Mouse (Mus musculus): ENCODE results near the gene Paf1. TPM values are rescaled to one million over a fixed set of nuclear protein-coding genes. Genes with fewer than 3 reads are reported as not detected.

Paf1 gene
- polyA plus RNA-seq, 1 experiment from 2014 or later, result 96.1 TPM

- Histone ChIP-seq H3K4me2 (ENCODE audit: low read length) (no peak overlapping the region), H3K4me3 (ENCODE audit: low read depth, low read length) (no peak overlapping the region), H3K27ac (ENCODE audit: low read length) (no peak overlapping the region), H3K4me1 (ENCODE audit: control insufficient read depth, insufficient read depth, low read length) (peaks cover 7% of the 10 kb centered on the region), H3K36me3 (ENCODE audit: control insufficient read depth, insufficient read depth, low read length) (no peaks in the 10 kb centered on the region), H3K27me3 (ENCODE audit: control insufficient read depth, insufficient read depth, low read depth, low read length) (no peaks in the 10 kb centered on the region), H3K9ac (ENCODE audit: low read depth, low read length) (no peak overlapping the region), H3K9me3 (replicated peaks; ENCODE audit: control insufficient read depth, low read length, poor library complexity, severe bottlenecking) (no peaks in the 10 kb centered on the region)
- no peak for ATAC-seq
- 32% methylated on average over 4 of the region's 4 CpGs for WGBS
These were observed 49.9 kb downstream of the Paf1 start for GRCm38 (mm10) chr7:28442688-28443087.

GRCm38 (mm10) chr7:28444344-28444974 lies 51.7 kb downstream of the Paf1 start:
- H3K4me2 ChIP-seq (ENCODE audit: low read length), result no peak overlapping the region
- H3K4me3 ChIP-seq (ENCODE audit: low read depth, low read length), result no peak overlapping the region
- WGBS, result 88% methylated on average over 13 of the region's 13 CpGs
- no peaks in the 10 kb centered on the region for H3K36me3 ChIP-seq (ENCODE audit: control insufficient read depth, insufficient read depth, low read length)
- no peaks in the 10 kb centered on the region for H3K27me3 ChIP-seq (ENCODE audit: control insufficient read depth, insufficient read depth, low read depth, low read length)
- no peak for ATAC-seq
- no peak overlapping the region for H3K27ac ChIP-seq (ENCODE audit: low read length)
- peaks cover 7% of the 10 kb centered on the region for H3K4me1 ChIP-seq (ENCODE audit: control insufficient read depth, insufficient read depth, low read length)
- H3K9ac ChIP-seq (ENCODE audit: low read depth, low read length), result no peak overlapping the region
- no peaks in the 10 kb centered on the region for H3K9me3 ChIP-seq (replicated peaks; ENCODE audit: control insufficient read depth, low read length, poor library complexity, severe bottlenecking)

GRCm38 (mm10) chr7:28446446-28446845 lies 53.7 kb downstream of the Paf1 start:
- ATAC-seq, result no peak
- peaks cover 9% of the 10 kb centered on the region for H3K4me1 ChIP-seq (ENCODE audit: control insufficient read depth, insufficient read depth, low read length)
- H3K4me3 ChIP-seq (ENCODE audit: low read depth, low read length), result no peak overlapping the region
- no peak overlapping the region for H3K27ac ChIP-seq (ENCODE audit: low read length)
- 6% methylated on average over 12 of the region's 12 CpGs for WGBS
- H3K9me3 ChIP-seq (replicated peaks; ENCODE audit: control insufficient read depth, low read length, poor library complexity, severe bottlenecking), result no peaks in the 10 kb centered on the region
- no peak overlapping the region for H3K9ac ChIP-seq (ENCODE audit: low read depth, low read length)
- H3K4me2 ChIP-seq (ENCODE audit: low read length), result no peak overlapping the region
- no peaks in the 10 kb centered on the region for H3K36me3 ChIP-seq (ENCODE audit: control insufficient read depth, insufficient read depth, low read length)
- no peaks in the 10 kb centered on the region for H3K27me3 ChIP-seq (ENCODE audit: control insufficient read depth, insufficient read depth, low read depth, low read length)

GRCm38 (mm10) chr7:28447101-28447830 lies 54.5 kb downstream of the Paf1 start:
- H3K9me3 ChIP-seq (replicated peaks; ENCODE audit: control insufficient read depth, low read length, poor library complexity, severe bottlenecking), result no peaks in the 10 kb centered on the region
- 0 out of 2 replicates have a peak overlapping the region, but pooled peaks have one; percentile 15 for H3K9ac ChIP-seq (ENCODE audit: low read depth, low read length)
- H3K27me3 ChIP-seq (ENCODE audit: control insufficient read depth, insufficient read depth, low read depth, low read length), result no peaks in the 10 kb centered on the region
- WGBS, result 14% methylated on average over 12 of the region's 12 CpGs
- H3K4me3 ChIP-seq (ENCODE audit: low read depth, low read length), result no peak overlapping the region
- H3K4me1 ChIP-seq (ENCODE audit: control insufficient read depth, insufficient read depth, low read length), result peaks cover 10% of the 10 kb centered on the region
- ATAC-seq, result no peak
- H3K4me2 ChIP-seq (ENCODE audit: low read length), result no peak overlapping the region
- no peak overlapping the region for H3K27ac ChIP-seq (ENCODE audit: low read length)
- H3K36me3 ChIP-seq (ENCODE audit: control insufficient read depth, insufficient read depth, low read length), result no peaks in the 10 kb centered on the region

GRCm38 (mm10) chr7:28447865-28448820 lies 55.4 kb downstream of the Paf1 start:
- no peak for ATAC-seq
- no peaks in the 10 kb centered on the region for H3K27me3 ChIP-seq (ENCODE audit: control insufficient read depth, insufficient read depth, low read depth, low read length)
- 72% methylated on average over 13 of the region's 13 CpGs for WGBS
- H3K4me1 ChIP-seq (ENCODE audit: control insufficient read depth, insufficient read depth, low read length), result peaks cover 15% of the 10 kb centered on the region
- H3K4me2 ChIP-seq (ENCODE audit: low read length), result no peak overlapping the region
- H3K9ac ChIP-seq (ENCODE audit: low read depth, low read length), result no peak overlapping the region
- H3K9me3 ChIP-seq (replicated peaks; ENCODE audit: control insufficient read depth, low read length, poor library complexity, severe bottlenecking), result no peaks in the 10 kb centered on the region
- H3K4me3 ChIP-seq (ENCODE audit: low read depth, low read length), result no peak overlapping the region
- H3K27ac ChIP-seq (ENCODE audit: low read length), result no peak overlapping the region
- no peaks in the 10 kb centered on the region for H3K36me3 ChIP-seq (ENCODE audit: control insufficient read depth, insufficient read depth, low read length)

Other genes starting within 250 kb of the Paf1 start
- 69.8 and 72.4 TPM in 2 replicates for gene Fbl, start 223.2 kb upstream of the Paf1 start, polyA plus RNA-seq (2015; fragmentation: Nextera tagmentation; extraction: Ambion mirVana)
- 10.2 and 12.1 TPM in 2 replicates for gene Dyrk1b, start 213.5 kb upstream of the Paf1 start, polyA plus RNA-seq (2015; fragmentation: Nextera tagmentation; extraction: Ambion mirVana)
- gene Eid2, start 125.1 kb upstream of the Paf1 start, polyA plus RNA-seq (2015; fragmentation: Nextera tagmentation; extraction: Ambion mirVana), result 3.5 and 4.3 TPM in 2 replicates
- 44.2 and 44.8 TPM in 2 replicates for gene Eid2b, start 115.2 kb upstream of the Paf1 start, polyA plus RNA-seq (2015; fragmentation: Nextera tagmentation; extraction: Ambion mirVana)
- gene Selenov, start 101.8 kb upstream of the Paf1 start, polyA plus RNA-seq (2015; fragmentation: Nextera tagmentation; extraction: Ambion mirVana), result 1.2 TPM in 2 replicates
- 16.3 and 16.5 TPM in 2 replicates for gene Dll3, start 90.7 kb upstream of the Paf1 start, polyA plus RNA-seq (2015; fragmentation: Nextera tagmentation; extraction: Ambion mirVana)
- 119 and 123 TPM in 2 replicates for gene Timm50, start 80.9 kb upstream of the Paf1 start, polyA plus RNA-seq (2015; fragmentation: Nextera tagmentation; extraction: Ambion mirVana)
- 108 and 111 TPM in 2 replicates for gene Supt5, start 54.2 kb upstream of the Paf1 start, polyA plus RNA-seq (2015; fragmentation: Nextera tagmentation; extraction: Ambion mirVana)
- 414 and 435 TPM in 2 replicates for gene Rps16, start 42.3 kb upstream of the Paf1 start, polyA plus RNA-seq (2015; fragmentation: Nextera tagmentation; extraction: Ambion mirVana)
- gene Plekhg2, start 20.4 kb upstream of the Paf1 start, polyA plus RNA-seq (2015; fragmentation: Nextera tagmentation; extraction: Ambion mirVana), result 22.9 and 23.1 TPM in 2 replicates
- 2.9 and 3.3 TPM in 2 replicates for gene Zfp36, start 12.7 kb upstream of the Paf1 start, polyA plus RNA-seq (2015; fragmentation: Nextera tagmentation; extraction: Ambion mirVana)
- 39.6 and 40.3 TPM in 2 replicates for gene Med29, start 243 bp upstream of the Paf1 start, polyA plus RNA-seq (2015; fragmentation: Nextera tagmentation; extraction: Ambion mirVana)
- gene Gmfg, start 44.5 kb downstream of the Paf1 start, polyA plus RNA-seq (2015; fragmentation: Nextera tagmentation; extraction: Ambion mirVana), result 2.8 and 3.5 TPM in 2 replicates
- 13.9 and 15.0 TPM in 2 replicates for gene Lrfn1, start 59.0 kb downstream of the Paf1 start, polyA plus RNA-seq (2015; fragmentation: Nextera tagmentation; extraction: Ambion mirVana)
- gene Ifnl2, start 117.5 kb downstream of the Paf1 start, polyA plus RNA-seq (2015; fragmentation: Nextera tagmentation; extraction: Ambion mirVana), result not detected in 2 replicates
- not detected in 2 replicates for gene Ifnl3, start 129.9 kb downstream of the Paf1 start, polyA plus RNA-seq (2015; fragmentation: Nextera tagmentation; extraction: Ambion mirVana)
- not detected in 2 replicates for gene Sycn, start 147.9 kb downstream of the Paf1 start, polyA plus RNA-seq (2015; fragmentation: Nextera tagmentation; extraction: Ambion mirVana)
- 0.15 TPM in 1 of 2 replicates, not detected in the other for gene Nccrp1, start 154.3 kb downstream of the Paf1 start, polyA plus RNA-seq (2015; fragmentation: Nextera tagmentation; extraction: Ambion mirVana)
- gene Samd4b, start 205.2 kb downstream of the Paf1 start, polyA plus RNA-seq (2015; fragmentation: Nextera tagmentation; extraction: Ambion mirVana), result 20.2 and 20.4 TPM in 2 replicates
- 18.1 and 19.1 TPM in 2 replicates for gene Pak4, start 205.2 kb downstream of the Paf1 start, polyA plus RNA-seq (2015; fragmentation: Nextera tagmentation; extraction: Ambion mirVana)
- 0.26 TPM in 1 of 2 replicates, not detected in the other for gene Acp7, start 238.4 kb downstream of the Paf1 start, polyA plus RNA-seq (2015; fragmentation: Nextera tagmentation; extraction: Ambion mirVana)